Mouse (Mus musculus): ENCODE results near the gene Arhgap45. TPM values are rescaled to one million over a fixed set of nuclear protein-coding genes. Genes with fewer than 3 reads are reported as not detected.
"Not testable (repeated sequence)": the region's sequence is repeated elsewhere in the genome, so short reads cannot be mapped to it uniquely, and the experiment has no call there.

Arhgap45 gene
- polyA plus RNA-seq, 1 experiment, result 0.53 TPM

DNA sequence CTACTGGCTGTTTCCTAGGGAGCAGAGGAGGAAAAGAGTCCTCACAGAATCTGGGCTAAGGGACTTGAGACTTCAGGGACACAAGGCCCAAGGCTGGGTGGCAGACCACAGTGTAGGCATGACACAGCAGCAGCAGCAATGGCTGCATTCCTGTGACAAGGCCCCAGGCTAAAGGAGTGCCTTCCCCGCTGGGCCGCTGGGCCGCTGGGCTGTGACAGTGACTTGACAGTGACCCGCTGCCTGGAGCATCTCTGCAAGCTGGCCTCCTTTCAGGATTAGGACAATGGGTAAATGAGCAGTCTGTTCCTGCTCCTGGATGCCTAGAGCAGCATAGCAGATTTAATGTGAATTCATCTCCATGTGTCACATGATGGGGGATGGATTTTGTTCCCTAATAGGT lies 27.6 kb downstream of the Arhgap45 start:
- TF ChIP-seq MYOG (IDR thresholded peaks at IDR 0.05; ENCODE audit: control insufficient read depth in 1 of 3, insufficient read depth in 1 of 3, insufficient read length in 2 of 3, low read depth in 2 of 3) (no peak), MYOD1 (IDR thresholded peaks at IDR 0.05; ENCODE audit: control insufficient read depth in 1 of 3, insufficient read length in 2 of 3, low read depth in 2 of 3) (no peak), MAX (IDR thresholded peaks at IDR 0.05; ENCODE audit: low read depth) (no peak), REST (IDR thresholded peaks at IDR 0.05; ENCODE audit: insufficient read depth, insufficient read length) (no peak), TCF12 (IDR thresholded peaks at IDR 0.05; ENCODE audit: insufficient read depth, poor library complexity, severe bottlenecking) (no peak), POLR2AphosphoS2 (IDR thresholded peaks at IDR 0.05; ENCODE audit: insufficient read length, low read depth) (no peak), E2F4 (IDR thresholded peaks at IDR 0.05; ENCODE audit: insufficient read depth) (no peak), CEBPB (IDR thresholded peaks at IDR 0.05; ENCODE audit: insufficient read depth, poor library complexity, severe bottlenecking) (no peak), POLR2A (IDR thresholded peaks at IDR 0.05; ENCODE audit: insufficient read length, low read depth) (no peak), USF1 (IDR thresholded peaks at IDR 0.05; ENCODE audit: low read depth) (no peak), SRF (IDR thresholded peaks at IDR 0.05; ENCODE audit: control insufficient read depth, insufficient read length, low read depth) (no peak), TCF3 (IDR thresholded peaks at IDR 0.05; ENCODE audit: insufficient read length, low read depth) (no peak)
- H3ac ChIP-seq (ENCODE audit: control insufficient read depth, insufficient read length), result no peak overlapping the region
- no peak overlapping the region for H3K4me2 ChIP-seq (ENCODE audit: low read depth)
- H3K27me3 ChIP-seq (ENCODE audit: control insufficient read depth, insufficient read depth, insufficient read length), result no peaks in the 10 kb centered on the region
- no peaks in the 10 kb centered on the region for H3K36me3 ChIP-seq (ENCODE audit: control insufficient read depth, insufficient read depth)
- H3K4me3 ChIP-seq, result no peak overlapping the region
- H3K79me2 ChIP-seq (ENCODE audit: control insufficient read depth, insufficient read depth), result peaks cover 4% of the 10 kb centered on the region

GRCm38 (mm10) chr10:80045364-80045763 lies 28.9 kb downstream of the Arhgap45 start:
- H3K79me2 ChIP-seq (ENCODE audit: control insufficient read depth, insufficient read depth); H3K4me3 ChIP-seq; H3ac ChIP-seq (ENCODE audit: control insufficient read depth, insufficient read length); H3K4me2 ChIP-seq (ENCODE audit: low read depth); H3K36me3 ChIP-seq (ENCODE audit: control insufficient read depth, insufficient read depth); H3K27me3 ChIP-seq (ENCODE audit: control insufficient read depth, insufficient read depth, insufficient read length): not testable (repeated sequence)

DNA sequence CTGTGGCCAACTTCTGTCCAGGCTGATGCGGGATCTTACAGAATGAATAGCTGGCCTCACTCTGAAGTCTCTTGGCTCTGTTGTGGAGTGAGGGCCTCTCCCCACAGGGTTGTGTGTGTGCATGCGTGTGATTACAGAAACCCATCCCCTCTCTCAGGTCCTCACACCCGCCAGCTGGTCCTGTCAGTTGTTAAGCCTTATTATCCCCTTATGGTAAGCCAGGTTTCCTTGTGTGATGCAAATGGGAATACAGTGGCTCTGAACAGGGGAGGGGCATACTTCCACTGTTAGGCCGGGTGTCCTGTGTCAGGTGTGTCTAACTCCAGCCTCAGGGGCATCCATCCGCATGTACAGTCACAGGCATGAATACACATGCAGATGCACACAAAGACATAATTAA lies 29.3 kb downstream of the Arhgap45 start:
- no peaks in the 10 kb centered on the region for H3K36me3 ChIP-seq (ENCODE audit: control insufficient read depth, insufficient read depth)
- H3K79me2 ChIP-seq (ENCODE audit: control insufficient read depth, insufficient read depth), result no peaks in the 10 kb centered on the region
- TF ChIP-seq MYOD1 (IDR thresholded peaks at IDR 0.05; ENCODE audit: control insufficient read depth in 1 of 3, insufficient read length in 2 of 3, low read depth in 2 of 3), result no peak
- no peak for TF ChIP-seq POLR2AphosphoS2 (IDR thresholded peaks at IDR 0.05; ENCODE audit: insufficient read length, low read depth)
- TF ChIP-seq TCF3 (IDR thresholded peaks at IDR 0.05; ENCODE audit: insufficient read length, low read depth), result no peak
- TF ChIP-seq POLR2A (IDR thresholded peaks at IDR 0.05; ENCODE audit: insufficient read length, low read depth), result no peak
- no peak for TF ChIP-seq SRF (IDR thresholded peaks at IDR 0.05; ENCODE audit: control insufficient read depth, insufficient read length, low read depth)
- no peak for TF ChIP-seq TCF12 (IDR thresholded peaks at IDR 0.05; ENCODE audit: insufficient read depth, poor library complexity, severe bottlenecking)
- TF ChIP-seq MYOG (IDR thresholded peaks at IDR 0.05; ENCODE audit: control insufficient read depth in 1 of 3, insufficient read depth in 1 of 3, insufficient read length in 2 of 3, low read depth in 2 of 3), result no peak
- no peak for TF ChIP-seq MAX (IDR thresholded peaks at IDR 0.05; ENCODE audit: low read depth)
- TF ChIP-seq REST (IDR thresholded peaks at IDR 0.05; ENCODE audit: insufficient read depth, insufficient read length), result no peak
- no peak for TF ChIP-seq USF1 (IDR thresholded peaks at IDR 0.05; ENCODE audit: low read depth)
- TF ChIP-seq E2F4 (IDR thresholded peaks at IDR 0.05; ENCODE audit: insufficient read depth), result no peak
- no peak for TF ChIP-seq CEBPB (IDR thresholded peaks at IDR 0.05; ENCODE audit: insufficient read depth, poor library complexity, severe bottlenecking)
- H3K27me3 ChIP-seq (ENCODE audit: control insufficient read depth, insufficient read depth, insufficient read length), result no peaks in the 10 kb centered on the region
- H3K4me2 ChIP-seq (ENCODE audit: low read depth), result no peak overlapping the region
- H3ac ChIP-seq (ENCODE audit: control insufficient read depth, insufficient read length), result no peak overlapping the region
- no peak overlapping the region for H3K4me3 ChIP-seq

- no peaks in the 10 kb centered on the region for H3K79me2 ChIP-seq (ENCODE audit: control insufficient read depth, insufficient read depth)
- no peak within 1 kb of the TSS for H3ac ChIP-seq (ENCODE audit: control insufficient read depth, insufficient read length)
- no peak within 1 kb of the TSS for H3K4me2 ChIP-seq (ENCODE audit: low read depth)
- H3K4me3 ChIP-seq, result no peak within 1 kb of the TSS
- TF ChIP-seq TCF12 (IDR thresholded peaks at IDR 0.05; ENCODE audit: insufficient read depth, poor library complexity, severe bottlenecking) (no peak), USF1 (IDR thresholded peaks at IDR 0.05; ENCODE audit: low read depth) (no peak), POLR2A (IDR thresholded peaks at IDR 0.05; ENCODE audit: insufficient read length, low read depth) (no peak), E2F4 (IDR thresholded peaks at IDR 0.05; ENCODE audit: insufficient read depth) (no peak), SRF (IDR thresholded peaks at IDR 0.05; ENCODE audit: control insufficient read depth, insufficient read length, low read depth) (no peak), TCF3 (IDR thresholded peaks at IDR 0.05; ENCODE audit: insufficient read length, low read depth) (no peak), POLR2AphosphoS2 (IDR thresholded peaks at IDR 0.05; ENCODE audit: insufficient read length, low read depth) (no peak), MYOG (IDR thresholded peaks at IDR 0.05; ENCODE audit: control insufficient read depth in 1 of 3, insufficient read depth in 1 of 3, insufficient read length in 2 of 3, low read depth in 2 of 3) (no peak)
- H3K27me3 ChIP-seq (ENCODE audit: control insufficient read depth, insufficient read depth, insufficient read length), result no peaks in the 10 kb centered on the region
- no peaks in the 10 kb centered on the region for H3K36me3 ChIP-seq (ENCODE audit: control insufficient read depth, insufficient read depth)
These were observed 30.6 kb downstream of the Arhgap45 start, which contains the start of gene Gpx4 for GRCm38 (mm10) chr10:80047041-80047565. TSS of gene Gpx4 (plus strand) at chr10:80047166.

GRCm38 (mm10) chr10:80048396-80048795 lies 31.9 kb downstream of the Arhgap45 start:
- H3K4me3 ChIP-seq, result no peak overlapping the region
- H3K79me2 ChIP-seq (ENCODE audit: control insufficient read depth, insufficient read depth), result no peaks in the 10 kb centered on the region
- no peak for TF ChIP-seq USF1 (IDR thresholded peaks at IDR 0.05; ENCODE audit: low read depth)
- TF ChIP-seq MAX (IDR thresholded peaks at IDR 0.05; ENCODE audit: low read depth), result no peak
- no peak for TF ChIP-seq MYOD1 (IDR thresholded peaks at IDR 0.05; ENCODE audit: control insufficient read depth in 1 of 3, insufficient read length in 2 of 3, low read depth in 2 of 3)
- TF ChIP-seq TCF12 (IDR thresholded peaks at IDR 0.05; ENCODE audit: insufficient read depth, poor library complexity, severe bottlenecking), result no peak
- no peak for TF ChIP-seq REST (IDR thresholded peaks at IDR 0.05; ENCODE audit: insufficient read depth, insufficient read length)
- no peak for TF ChIP-seq TCF3 (IDR thresholded peaks at IDR 0.05; ENCODE audit: insufficient read length, low read depth)
- TF ChIP-seq SRF (IDR thresholded peaks at IDR 0.05; ENCODE audit: control insufficient read depth, insufficient read length, low read depth), result no peak
- no peak for TF ChIP-seq E2F4 (IDR thresholded peaks at IDR 0.05; ENCODE audit: insufficient read depth)
- TF ChIP-seq POLR2A (IDR thresholded peaks at IDR 0.05; ENCODE audit: insufficient read length, low read depth), result no peak
- no peak for TF ChIP-seq CEBPB (IDR thresholded peaks at IDR 0.05; ENCODE audit: insufficient read depth, poor library complexity, severe bottlenecking)
- no peak for TF ChIP-seq MYOG (IDR thresholded peaks at IDR 0.05; ENCODE audit: control insufficient read depth in 1 of 3, insufficient read depth in 1 of 3, insufficient read length in 2 of 3, low read depth in 2 of 3)
- TF ChIP-seq POLR2AphosphoS2 (IDR thresholded peaks at IDR 0.05; ENCODE audit: insufficient read length, low read depth), result no peak
- no peaks in the 10 kb centered on the region for H3K27me3 ChIP-seq (ENCODE audit: control insufficient read depth, insufficient read depth, insufficient read length)
- H3ac ChIP-seq (ENCODE audit: control insufficient read depth, insufficient read length), result no peak overlapping the region
- no peak overlapping the region for H3K4me2 ChIP-seq (ENCODE audit: low read depth)
- no peaks in the 10 kb centered on the region for H3K36me3 ChIP-seq (ENCODE audit: control insufficient read depth, insufficient read depth)

Data from myocyte (in vitro differentiated cells).